Mouse (Mus musculus) MN1 (cell line): Measurements from ENCODE around the gene Abhd17c.

Experiments used
- DNase-seq: peaks from one replicate; pipeline ENCODE4 v3.0.0-alpha.2; 2016; ENCODE audit warnings: low spot score

Abhd17c gene

GRCm38 (mm10) chr7:84119216-84120105, 32.2 kb downstream of the Abhd17c start:
- no peak for DNase-seq

- DNase-seq, result no peak
These were observed 34.1 kb downstream of the Abhd17c start for GRCm38 (mm10) chr7:84117543-84118122.

- no peak for DNase-seq
These were observed 34.8 kb downstream of the Abhd17c start for GRCm38 (mm10) chr7:84116621-84117542.

- DNase-seq, result no peak
These were observed 36.3 kb downstream of the Abhd17c start for GRCm38 (mm10) chr7:84115385-84115784.

GRCm38 (mm10) chr7:84114775-84115174, 36.9 kb downstream of the Abhd17c start:
- DNase-seq, result no peak

GRCm38 (mm10) chr7:84113035-84113390, 38.7 kb downstream of the Abhd17c start:
- no peak for DNase-seq

- DNase-seq, result no peak
These were observed 39.2 kb downstream of the Abhd17c start for GRCm38 (mm10) chr7:84112351-84113034.

- DNase-seq, result no peak
These were observed 39.9 kb downstream of the Abhd17c start for GRCm38 (mm10) chr7:84111716-84112350.

- no peak for DNase-seq
These were observed 44.8 kb downstream of the Abhd17c start for GRCm38 (mm10) chr7:84106942-84107341.

GRCm38 (mm10) chr7:84102589-84102988, 49.1 kb downstream of the Abhd17c start:
- DNase-seq, result no peak

- DNase-seq, result no peak
These were observed 51.0 kb downstream of the Abhd17c start for GRCm38 (mm10) chr7:84100672-84101071.

- DNase-seq, result no peak
These were observed 53.6 kb downstream of the Abhd17c start for GRCm38 (mm10) chr7:84098098-84098497.

GRCm38 (mm10) chr7:84096501-84096900, 55.2 kb downstream of the Abhd17c start:
- peak; percentile 54 for DNase-seq

GRCm38 (mm10) chr7:84090793-84091192, 60.9 kb downstream of the Abhd17c start:
- no peak for DNase-seq

GRCm38 (mm10) chr7:84089777-84090176, 61.9 kb downstream of the Abhd17c start:
- DNase-seq, result no peak

GRCm38 (mm10) chr7:84088971-84089370, 62.7 kb downstream of the Abhd17c start:
- DNase-seq, result peak; percentile 49

- no peak for DNase-seq
These were observed 63.5 kb downstream of the Abhd17c start for GRCm38 (mm10) chr7:84088191-84088590.

- peak; percentile 30 for DNase-seq
These were observed 65.5 kb downstream of the Abhd17c start, which contains the start of gene Cemip for GRCm38 (mm10) chr7:84086039-84086829. Gene Cemip (minus strand): TSS chr7:84086502.

GRCm38 (mm10) chr7:84085049-84085945, 66.4 kb downstream of the Abhd17c start:
- no peak for DNase-seq
